Mouse (Mus musculus) lung, adult 2 months (tissue): ENCODE data around the gene Npw.

Source experiments
- CTCF ChIP-seq: fragments of 200-500 bp; IDR thresholded peaks from 2 replicates; pipeline ENCODE4 v1.5.1; 2011; ENCODE audit warnings: mild to moderate bottlenecking, low read length, control low read depth; ENCODE audit not compliant: insufficient read depth
- POLR2A ChIP-seq: fragments of 200-500 bp; IDR thresholded peaks from 2 replicates; pipeline ENCODE4 v1.6.1; 2011; ENCODE audit warnings: low read depth, mild to moderate bottlenecking, control low read depth, low read length, borderline replicate concordance; ENCODE audit errors: extremely low read depth

DNA sequence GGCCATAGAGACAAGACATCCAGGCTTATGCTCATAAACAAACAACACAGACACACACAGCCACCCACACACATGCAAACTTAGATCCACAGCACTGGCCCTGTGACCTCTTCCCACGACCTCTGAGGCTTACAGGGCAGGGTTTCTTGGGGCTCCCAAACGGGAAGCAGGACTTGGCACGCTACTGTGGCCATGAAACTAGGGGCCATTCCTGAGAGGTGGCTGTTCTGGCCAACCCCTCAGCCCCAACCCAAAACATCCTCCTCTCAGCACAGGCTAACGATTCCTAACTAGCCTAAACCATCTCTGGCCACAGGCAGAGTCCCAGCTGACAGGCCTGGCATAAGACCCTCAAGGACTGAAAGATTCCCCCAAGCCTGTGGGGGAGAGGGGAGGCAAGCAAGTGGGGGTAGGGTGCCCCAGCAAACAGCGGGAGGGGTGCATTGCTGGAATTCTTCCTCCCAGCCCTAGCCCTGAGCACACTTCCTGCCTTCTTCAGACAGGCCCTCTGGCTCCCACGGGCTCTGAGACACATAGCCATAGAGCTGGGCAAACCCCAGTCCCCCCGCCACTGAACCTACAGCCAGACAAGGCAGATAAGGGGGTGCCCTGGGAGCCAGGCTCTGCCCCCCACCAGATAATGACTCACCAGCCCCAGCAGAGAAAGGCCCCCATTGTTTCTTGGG is 14.1 kb downstream of the Npw start:
- TF ChIP-seq CTCF (no peak), POLR2A (peak; percentile 63; the same call in 1 of the 2 replicates)
